Mouse (Mus musculus) heart, adult 9 months (tissue): ENCODE data around the gene Mn1.
A peak's percentile ranks its signal among the peaks of the same experiment; 100 is the strongest.

Source experiments
- DNase-seq, 2 experiments: peaks; one replicate each; pipeline ENCODE4 v3.0.0; 2022; ENCODE audit warnings: low spot score in 2 of 2

Gene Mn1

DNA sequence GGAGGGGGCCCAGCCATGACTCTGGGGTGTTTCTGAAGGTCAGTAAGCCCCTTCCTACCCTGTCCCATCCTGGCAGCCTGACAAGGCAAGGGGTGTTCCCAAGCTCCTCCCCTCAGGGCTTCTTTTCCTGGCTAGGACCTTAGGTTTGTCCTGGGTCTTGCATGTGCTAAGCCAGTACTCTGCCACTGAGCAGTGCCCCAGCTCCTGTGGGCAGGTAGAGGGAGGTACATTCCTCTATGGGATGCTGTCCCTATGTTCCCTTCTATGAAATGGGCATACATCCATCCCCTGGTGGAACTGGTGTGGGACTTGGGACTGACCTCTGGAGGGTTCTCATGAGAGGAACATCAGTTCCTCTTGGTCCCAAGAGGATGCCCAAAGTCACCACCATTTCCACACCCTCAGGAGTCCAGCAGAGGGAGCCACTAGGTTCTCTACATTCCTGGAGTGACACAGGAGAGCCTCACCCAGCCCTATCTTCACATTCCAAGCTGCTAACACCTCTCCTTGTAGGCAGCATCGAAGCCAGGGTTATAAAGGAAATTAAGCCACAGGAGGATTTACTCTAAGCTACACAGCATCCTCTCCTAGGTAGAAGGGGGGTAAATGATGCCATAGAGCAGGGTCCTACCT lies 7.6 kb upstream of the Mn1 start:
- DNase-seq: peak in 1 of 2 experiments; percentile 28

DNA sequence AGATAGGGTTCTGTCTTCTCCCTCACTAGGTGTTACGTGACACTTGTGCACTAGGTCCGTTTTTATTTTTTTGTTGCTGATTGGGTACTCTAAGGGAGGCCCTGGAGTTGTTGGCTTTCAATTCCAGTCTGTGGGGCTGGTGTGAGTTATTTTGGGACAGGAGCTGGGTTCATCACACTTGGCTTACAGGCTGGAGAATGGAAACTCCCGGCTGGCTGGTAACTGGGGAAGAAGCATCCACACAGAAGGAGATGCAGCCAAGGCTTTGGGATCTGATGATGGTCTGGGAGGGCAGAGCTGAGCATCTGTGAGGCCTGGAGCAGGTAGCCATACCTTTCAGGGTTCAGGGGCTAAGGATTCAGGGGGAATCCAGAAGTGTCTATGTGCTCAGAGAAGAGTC lies 6.5 kb upstream of the Mn1 start:
- DNase-seq: no peak

GRCm38 (mm10) chr5:111414192-111414591 lies 3.0 kb upstream of the Mn1 start:
- DNase-seq: peak; percentile 65 to 79

- DNase-seq: no peak
These were observed 2.4 kb upstream of the Mn1 start for GRCm38 (mm10) chr5:111414770-111415249.

- no peak for DNase-seq
These were observed 1.6 kb upstream of the Mn1 start for GRCm38 (mm10) chr5:111415575-111415974.

- no peak for DNase-seq
These were observed 1.1 kb upstream of the Mn1 start for GRCm38 (mm10) chr5:111416048-111416447.

GRCm38 (mm10) chr5:111417378-111418131 lies 393 bp downstream of the Mn1 start:
- DNase-seq: peak in 1 of 2 experiments; percentile 36

GRCm38 (mm10) chr5:111418202-111419120 lies 1.3 kb downstream of the Mn1 start:
- peak in 1 of 2 experiments; percentile 39 for DNase-seq

- no peak for DNase-seq
These were observed 2.1 kb downstream of the Mn1 start for GRCm38 (mm10) chr5:111419121-111419881.

DNA sequence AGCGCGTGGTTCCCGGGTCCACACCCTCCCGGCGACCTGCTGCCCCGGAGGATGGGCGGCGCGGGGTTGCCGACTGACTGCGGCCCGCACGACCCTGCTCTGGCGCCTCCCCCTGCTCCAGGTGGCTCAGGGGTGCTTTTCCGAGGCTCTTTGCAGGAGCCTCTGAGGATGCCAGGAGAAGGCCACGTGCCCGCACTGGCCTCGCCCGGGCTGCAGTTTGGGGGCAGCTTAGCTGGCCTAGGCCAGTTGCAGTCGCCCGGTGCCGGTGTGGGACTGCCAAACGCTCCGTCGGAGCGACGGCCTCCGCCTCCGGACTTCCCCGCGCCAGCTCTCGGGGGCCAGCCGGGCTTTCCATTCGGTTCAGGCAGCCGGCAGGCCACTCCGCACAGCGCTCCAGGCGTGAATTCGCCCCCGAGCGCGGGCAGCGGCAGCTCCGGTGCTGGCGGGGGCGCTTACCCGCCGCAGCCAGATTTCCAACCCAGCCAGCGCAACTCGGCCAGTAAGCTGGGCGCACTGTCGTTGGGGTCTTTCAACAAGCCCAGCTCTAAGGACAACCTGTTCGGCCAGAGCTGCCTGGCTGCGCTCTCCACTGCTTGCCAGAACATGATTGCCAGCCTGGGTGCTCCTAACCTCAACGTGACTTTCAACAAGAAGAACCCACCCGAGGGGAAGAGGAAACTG lies 3.0 kb downstream of the Mn1 start:
- no peak for DNase-seq

DNA sequence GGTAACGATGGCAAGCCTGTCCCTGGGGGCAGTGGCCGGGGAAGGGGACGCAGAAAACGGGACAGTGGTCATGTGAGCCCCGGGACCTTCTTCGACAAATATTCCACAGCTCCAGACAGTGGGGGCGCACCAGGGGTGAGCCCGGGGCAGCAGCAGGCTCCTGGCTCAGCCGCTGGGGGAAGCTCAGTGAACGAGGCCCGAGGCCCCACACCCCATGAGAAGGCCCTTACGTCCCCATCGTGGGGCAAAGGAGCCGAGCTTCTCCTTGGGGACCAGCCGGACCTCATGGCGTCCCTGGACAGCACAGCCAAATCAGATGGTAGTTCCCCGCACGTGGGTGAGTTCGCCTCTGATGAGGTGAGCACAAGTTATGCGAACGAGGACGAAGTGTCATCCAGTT lies 3.7 kb downstream of the Mn1 start:
- DNase-seq: no peak

DNA sequence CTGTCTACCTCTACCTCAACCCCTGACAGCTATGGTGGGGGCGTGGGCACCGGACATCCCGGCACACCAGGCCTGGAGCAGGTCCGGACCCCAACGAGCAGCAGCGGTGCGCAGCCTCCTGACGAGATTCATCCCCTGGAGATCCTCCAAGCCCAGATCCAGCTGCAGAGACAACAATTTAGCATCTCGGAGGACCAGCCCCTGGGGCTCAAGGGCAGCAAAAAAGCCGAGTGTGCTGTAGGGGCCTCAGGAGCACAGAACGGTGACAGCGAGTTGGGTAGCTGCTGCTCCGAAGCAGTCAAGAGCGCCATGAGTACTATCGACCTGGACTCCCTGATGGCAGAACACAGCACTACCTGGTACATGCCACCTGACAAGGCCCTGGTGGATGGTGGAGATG lies 4.3 kb downstream of the Mn1 start:
- DNase-seq: no peak

GRCm38 (mm10) chr5:111422058-111422800 lies 5.1 kb downstream of the Mn1 start:
- DNase-seq: no peak

DNA sequence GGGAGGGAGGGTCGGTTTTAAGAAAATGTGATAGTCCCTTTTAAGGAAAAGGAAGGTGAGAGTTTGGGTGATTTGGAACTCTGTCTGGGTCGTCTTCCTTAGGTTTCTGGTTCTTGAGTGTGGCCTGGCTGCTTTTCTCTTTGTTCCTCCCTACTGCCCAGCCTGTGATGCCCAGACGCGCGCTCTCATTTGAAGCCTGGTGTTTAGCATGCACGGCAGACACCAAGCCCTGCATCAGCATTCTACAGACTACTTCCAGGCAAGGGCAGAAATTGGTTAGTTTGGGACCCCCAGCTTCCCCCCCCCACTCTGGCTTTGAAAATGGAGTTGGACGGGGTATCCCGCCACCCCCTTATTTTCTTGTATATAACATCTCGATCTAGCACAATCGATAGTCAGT lies 5.8 kb downstream of the Mn1 start:
- no peak for DNase-seq

DNA sequence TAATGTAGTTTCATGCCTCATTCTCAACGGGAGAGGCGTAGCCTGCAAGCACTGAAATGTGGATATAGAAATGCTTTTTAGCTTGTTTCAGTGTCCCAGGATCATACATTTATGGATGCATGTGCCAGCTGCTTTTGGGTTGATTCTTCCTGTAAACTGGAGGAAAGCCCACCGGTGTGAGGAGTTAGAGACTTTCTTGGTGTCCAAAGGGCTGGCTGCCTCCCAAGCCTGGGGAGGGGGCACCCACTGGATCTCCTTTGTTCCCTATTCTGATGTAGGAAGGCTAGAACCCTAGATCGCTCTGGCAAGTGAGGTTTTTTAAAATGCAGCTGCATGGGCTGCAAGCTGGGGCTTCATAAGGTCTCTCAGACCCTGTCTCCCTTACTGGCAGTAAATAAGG lies 6.5 kb downstream of the Mn1 start:
- DNase-seq: no peak

GRCm38 (mm10) chr5:111425813-111426212 lies 8.7 kb downstream of the Mn1 start:
- no peak for DNase-seq

GRCm38 (mm10) chr5:111426249-111426648 lies 9.1 kb downstream of the Mn1 start:
- no peak for DNase-seq

GRCm38 (mm10) chr5:111428882-111429281 lies 11.7 kb downstream of the Mn1 start:
- no peak for DNase-seq

DNA sequence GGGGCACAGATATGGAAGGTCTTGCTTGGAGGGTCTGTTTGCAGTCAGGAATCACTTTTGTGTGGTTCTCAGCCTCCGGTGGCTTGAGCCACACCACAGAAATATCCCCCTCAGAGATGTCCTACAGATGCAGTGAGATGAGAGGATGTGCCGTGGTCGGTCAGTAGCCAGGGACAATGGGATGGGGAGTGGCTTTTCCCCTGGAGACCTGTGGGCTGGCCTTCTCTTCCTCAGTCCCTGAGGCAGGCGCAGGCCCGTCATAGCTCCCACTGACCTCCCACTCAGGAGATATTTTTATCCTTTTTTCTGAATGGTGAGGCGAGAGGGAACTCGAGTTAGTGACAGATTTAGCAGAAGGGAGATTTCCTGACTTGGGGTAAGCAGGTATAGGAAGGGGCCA lies 12.6 kb downstream of the Mn1 start:
- DNase-seq: peak in 1 of 2 experiments; percentile 46
